Mouse (Mus musculus): ENCODE measurements around the gene Zfhx3.

The Zfhx3 gene

DNA sequence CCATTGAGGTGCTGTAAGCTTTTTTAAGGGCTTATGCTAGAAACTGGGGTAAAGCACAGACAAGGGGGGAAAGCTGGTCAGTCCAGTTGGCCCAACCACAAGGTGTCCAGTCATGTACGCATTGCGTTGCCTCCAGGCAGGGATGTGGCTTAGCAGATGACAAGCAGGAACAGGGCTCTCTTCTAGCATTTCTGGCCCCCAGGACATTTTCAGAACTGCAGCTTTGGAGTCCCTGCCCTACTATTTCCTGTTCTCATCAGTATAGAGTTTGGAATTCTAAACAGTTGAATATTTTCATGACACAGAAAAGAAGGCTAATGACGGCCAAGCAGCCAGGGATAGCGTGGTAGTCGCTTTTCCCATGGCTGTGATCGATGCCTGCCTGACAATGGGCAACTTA is 706.5 kb downstream of the Zfhx3 start:
- no peak for DNase-seq (ENCODE audit: low read depth, low spot score)

DNA sequence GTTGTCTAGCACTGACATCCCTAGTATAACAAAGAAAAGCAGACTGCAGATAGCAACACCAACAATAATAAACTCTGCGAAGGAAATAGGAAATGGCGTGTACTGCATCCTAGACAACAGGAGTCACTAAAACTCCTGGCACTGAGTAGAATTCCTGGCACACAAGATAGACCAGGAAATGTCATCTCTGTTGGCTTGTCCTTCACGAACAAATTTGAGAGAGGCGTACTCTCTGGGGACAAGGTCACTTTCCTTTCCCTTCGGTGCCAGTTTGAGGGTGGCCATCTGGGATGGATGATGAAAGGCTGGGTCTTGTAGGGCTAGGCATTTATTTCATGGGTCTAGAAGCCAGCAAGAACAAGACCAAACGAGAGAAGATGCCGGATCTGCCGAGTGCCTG is 708.4 kb downstream of the Zfhx3 start:
- DNase-seq (ENCODE audit: low read depth, low spot score): no peak

DNA sequence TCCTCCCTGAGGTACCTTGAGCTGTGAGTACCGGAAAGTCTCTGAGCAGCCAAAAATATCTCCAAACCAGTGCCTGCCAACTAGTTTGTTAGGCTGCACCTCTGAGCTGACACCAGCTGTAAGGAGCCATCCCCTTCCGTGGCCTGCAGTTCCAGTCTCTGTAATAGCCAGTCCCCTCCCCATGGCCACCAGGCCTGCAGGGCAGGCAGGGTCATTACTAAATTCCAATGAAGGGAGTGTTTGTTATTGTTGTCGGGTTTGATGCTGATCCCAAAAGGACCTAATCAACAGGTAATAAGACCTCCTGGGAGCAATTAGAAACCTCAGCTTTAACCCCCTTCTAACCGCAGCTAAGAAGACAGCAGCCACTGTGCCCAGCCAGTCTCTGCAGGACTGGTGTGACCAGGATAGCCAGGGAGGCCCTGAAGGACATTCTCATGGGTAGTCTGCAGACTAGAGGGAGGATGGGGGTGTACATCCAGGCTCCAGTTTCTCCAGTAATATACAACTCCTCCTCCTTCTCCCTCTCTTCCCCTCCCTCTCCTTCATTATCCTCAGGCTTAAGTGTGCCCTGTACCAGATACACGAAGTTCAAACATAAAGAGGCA is 719.1 kb downstream of the Zfhx3 start:
- no peak for DNase-seq (ENCODE audit: low read depth, low spot score)

DNA sequence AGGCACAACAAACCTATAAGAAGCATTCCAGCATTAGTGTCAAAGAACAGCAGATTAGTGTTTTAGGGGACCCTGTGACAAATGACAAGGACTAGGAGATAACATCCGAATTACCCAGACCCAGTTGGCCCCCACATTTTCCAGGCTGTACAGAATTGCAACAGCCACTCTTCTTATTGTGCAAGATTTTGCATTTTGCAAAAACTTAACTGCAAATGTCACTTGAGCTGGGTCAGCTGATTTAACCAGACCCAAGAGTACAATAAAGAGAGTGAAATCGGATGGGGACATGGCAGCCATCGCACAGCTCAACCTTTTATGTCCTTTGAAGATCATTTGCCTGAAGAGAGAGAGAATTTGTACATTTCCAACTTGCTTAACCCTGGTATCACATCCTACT is 720.3 kb downstream of the Zfhx3 start:
- no peak for DNase-seq (ENCODE audit: low read depth, low spot score)

DNA sequence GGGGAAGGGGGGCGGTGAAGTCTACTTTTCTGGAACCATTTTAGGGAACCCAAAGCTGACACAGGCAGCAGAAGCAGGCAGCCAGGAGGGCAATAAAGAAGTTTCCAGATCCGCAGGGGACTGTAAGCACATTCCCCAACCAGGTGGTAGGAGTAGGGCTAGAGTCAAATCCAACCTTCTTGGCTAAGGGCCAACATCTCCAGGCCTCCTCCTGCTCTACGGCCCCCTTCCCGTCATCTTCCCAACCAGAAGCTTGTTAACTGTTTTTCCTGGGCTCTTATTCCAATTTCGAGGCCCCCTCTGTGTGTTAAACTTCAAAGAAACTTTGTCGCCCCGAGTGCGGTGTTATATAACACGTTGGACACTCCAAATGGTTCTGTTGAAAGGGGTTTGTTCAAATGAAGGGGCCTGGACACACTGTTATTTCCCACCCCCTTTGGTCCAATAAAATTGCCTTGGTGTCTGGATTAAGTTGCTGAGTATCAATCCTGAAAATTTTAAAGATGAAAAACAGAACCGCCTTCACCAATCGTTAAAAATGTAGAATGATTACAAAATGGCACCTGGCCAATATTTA is 729.6 kb downstream of the Zfhx3 start:
- DNase-seq (ENCODE audit: low read depth, low spot score): no peak

DNA sequence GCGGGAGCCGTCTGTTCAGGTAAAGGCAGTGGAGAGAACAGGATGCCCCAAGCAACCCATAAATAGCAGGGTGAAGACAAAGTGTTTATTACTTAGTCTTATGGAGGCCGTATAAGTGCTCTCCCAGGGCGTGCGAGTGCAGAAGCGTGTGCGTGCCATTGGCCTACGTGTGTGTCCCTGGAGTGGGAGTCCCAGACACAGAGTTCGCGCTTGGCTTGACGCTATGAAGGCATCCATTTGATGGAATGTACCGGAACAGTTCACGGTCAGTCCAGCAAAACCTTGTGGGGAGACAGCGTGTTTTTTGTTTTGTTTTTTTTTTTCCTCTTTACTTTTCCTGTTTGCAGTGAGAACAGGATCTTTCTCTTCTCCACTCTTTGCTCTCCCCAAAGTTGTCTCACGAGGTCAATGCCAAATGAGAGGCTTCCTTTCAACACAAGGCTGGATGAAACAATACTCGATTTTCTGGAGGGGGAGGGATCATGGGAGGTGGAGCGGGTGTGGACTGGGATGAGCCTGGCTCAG is 732.6 kb downstream of the Zfhx3 start:
- no peak for DNase-seq (ENCODE audit: low read depth, low spot score)

DNA sequence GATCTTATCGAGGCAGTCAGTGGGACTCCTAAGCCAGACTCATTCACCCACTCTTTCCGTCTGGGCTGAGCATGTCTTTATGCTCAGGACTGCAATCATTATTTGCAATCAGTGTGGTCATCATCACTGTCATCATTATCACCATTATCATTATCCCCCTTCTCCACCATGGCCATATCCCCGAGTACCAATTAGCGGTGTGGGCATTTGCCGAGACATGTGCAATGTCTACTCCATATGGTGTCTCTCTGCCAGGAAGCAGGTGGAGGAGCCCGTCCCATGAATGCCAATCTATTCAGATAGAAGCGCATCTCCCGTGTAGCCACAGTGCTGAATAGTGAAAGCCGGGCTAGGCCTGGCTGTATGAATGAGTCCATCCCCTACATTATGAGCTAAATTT is 747.2 kb downstream of the Zfhx3 start:
- no peak for DNase-seq (ENCODE audit: low read depth, low spot score)

DNA sequence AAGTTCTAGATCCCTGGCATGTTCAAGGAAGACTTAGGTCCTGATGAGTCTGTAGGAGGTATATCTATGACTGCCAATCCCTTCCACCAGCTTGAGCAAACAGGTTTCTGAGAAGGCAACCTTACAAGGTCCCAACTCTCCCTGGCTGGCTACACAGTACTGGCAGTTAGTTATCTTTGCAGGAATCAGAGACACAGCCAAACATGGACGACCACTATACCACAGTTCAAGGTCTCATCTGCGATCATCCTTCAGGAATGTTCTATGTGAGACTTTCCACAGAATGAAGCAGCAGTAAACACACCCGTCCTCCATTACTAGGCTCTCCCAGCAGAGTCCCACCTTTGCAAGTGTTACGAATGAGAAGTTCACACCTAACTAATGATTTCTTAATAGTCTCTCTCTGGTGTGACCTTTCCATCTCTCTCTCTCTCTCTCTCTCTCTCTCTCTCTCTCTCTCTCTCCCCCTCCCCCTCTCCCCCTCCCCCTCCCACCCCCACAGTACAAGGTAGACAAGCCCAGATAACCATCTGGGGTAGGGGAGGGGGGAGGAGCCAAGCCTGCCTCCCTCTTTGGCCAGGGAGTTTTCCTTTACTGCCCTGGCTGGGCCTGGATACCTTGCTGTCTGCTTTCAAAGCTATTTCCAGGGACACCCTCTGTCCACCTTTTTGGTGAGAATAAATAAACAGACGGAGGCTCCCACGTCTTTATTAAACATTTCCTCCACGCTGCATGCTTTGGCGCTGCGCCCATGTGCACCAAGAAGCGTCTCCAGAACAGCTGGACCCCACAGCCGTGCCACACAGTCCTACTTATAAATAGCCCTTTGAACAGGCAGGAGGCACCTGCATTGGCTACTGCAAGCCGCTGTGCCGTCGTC is 748.4 kb downstream of the Zfhx3 start:
- no peak for DNase-seq (ENCODE audit: low read depth, low spot score)

DNA sequence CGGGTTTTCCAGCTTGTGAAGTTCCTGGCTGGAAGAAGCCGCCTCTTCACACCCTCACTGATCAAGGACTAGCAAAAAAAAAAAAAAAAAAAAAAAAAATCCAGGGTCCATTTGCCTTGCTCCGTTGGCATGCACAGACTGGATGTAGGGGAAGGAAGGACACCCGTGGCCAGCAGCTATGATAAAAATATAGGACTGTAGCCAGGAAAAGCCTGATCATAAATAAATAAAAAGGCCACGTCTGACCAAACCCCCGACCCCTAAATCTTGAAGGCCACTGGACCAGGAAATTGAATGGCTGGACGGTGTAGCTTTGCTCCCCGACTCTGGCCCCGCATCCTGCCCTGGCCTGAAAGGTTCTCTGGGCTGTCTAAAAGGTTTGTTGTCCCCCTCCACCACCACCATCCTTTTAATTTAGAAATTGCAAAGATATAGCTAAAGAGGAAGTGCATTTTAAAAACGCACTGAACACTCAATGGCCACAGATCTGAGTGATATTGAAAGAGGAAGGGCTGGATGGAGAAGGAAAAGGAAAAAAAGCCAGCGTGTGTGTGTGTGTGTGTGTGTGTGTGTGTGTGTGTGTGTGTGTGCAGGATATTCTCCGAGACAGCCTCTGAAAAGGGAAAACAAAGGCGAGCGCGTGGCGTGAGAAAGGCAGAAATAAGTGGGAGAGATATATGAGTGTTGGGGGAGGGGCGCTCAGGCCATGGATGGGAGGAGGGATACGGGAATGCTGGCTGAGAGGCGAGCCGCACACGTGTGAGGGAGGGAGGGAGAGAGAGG is 749.2 kb downstream of the Zfhx3 start:
- no peak for DNase-seq (ENCODE audit: low read depth, low spot score)

DNA sequence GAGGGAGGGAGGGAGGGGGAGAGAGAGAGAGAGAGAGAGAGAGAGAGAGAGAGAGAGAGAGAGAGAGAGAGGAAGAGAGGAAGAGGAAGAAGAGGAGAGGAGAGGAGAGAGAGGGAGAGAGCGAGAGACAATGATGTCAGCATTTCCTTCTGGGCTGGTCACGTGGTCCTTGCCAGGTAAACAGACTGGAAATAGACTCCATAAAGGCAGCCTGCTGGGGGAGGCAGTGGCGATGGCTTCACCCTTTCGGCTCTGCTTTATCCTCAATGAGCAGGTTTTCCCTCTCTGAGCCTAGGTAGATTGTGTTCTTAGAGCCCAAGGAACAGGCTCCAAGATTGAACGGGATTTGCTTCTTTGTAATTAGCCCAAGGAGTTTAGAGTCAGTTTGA is 749.8 kb downstream of the Zfhx3 start:
- DNase-seq (ENCODE audit: low read depth, low spot score): no peak

DNA sequence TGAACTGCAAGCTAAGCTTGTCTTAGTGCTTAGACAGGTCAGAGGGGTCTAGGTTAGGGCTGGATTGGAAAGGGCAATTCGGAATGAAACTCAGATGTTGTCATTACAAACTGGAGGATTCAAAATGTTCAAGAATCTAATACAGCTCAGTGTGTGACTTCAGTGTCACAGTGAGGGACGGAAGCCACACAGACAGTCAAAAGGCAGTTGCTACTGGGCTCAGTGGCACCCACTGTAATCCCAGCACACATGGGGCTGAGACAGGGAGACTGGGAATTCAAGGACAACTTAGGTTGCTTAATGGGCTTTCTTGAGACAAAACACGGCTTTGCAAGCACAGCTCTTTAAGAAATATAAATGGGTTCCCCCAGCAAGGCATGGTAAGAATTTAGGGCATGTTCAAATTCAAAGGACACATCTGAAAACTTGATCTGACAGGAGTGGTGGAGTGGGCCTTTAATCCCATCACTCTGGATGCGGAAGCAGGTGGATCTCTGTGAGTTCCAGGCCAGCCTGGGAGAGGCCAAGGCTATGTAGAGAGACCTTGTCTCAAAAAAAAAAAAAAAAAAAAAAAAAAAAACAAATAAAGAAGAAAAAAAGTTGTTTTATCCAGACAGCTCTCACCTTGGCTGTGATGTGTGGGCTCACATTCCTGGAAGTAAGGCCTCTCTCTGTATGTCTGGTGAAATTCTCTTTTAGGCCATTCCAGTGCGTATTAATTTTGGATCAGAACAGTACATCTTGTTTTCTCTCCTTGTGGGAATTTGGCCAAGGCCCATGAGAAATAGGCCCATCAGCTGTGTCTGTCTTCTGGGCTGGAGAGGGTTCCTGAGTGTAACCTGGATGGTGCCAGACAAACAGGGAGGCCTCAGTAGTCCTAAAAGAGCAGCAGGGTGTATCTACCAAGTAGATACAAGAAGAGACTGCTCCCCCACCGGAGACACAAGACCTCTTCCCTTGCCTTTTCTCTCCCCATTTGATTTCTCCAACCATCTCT is 750.5 kb downstream of the Zfhx3 start:
- no peak for DNase-seq (ENCODE audit: low read depth, low spot score)

DNA sequence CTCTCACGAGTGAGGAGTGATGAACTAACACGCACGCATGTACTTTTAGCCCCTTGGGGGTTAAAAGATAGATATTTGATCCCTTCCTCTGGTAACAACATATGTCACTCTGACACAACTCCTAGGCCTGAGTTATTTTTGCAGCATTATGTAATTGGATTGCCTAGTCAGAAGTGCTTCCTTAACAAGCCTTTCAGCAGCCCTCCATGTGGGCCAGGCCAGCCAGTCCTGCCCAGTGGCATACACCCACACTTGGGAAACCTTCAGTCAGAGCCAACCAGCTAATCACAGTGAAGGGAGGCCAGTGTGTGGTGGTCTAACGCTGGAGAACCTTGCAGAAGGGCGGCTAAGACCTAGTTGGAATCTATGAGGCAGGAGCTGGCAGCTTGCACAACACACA is 751.4 kb downstream of the Zfhx3 start:
- DNase-seq (ENCODE audit: low read depth, low spot score): no peak

DNA sequence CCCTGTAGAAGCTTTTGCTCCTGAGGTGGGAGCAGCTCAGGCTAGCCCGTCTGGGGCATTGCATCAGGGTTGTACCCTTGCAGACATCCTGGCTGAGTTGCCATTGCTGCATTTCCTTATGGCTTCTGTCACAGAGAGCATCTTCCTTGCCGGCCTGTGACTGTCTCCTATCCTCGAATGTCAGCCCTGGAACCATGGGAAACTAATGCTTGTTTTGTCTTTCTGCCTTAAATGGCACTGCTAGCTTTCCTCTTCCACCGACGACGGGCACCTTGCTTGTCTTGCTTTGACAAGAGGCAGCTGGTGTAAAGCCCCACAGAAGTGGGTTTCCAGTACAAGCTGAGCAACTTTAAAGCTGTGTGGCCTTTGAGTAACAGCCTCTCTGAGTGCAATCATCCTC is 752.1 kb downstream of the Zfhx3 start:
- DNase-seq (ENCODE audit: low read depth, low spot score): no peak

DNA sequence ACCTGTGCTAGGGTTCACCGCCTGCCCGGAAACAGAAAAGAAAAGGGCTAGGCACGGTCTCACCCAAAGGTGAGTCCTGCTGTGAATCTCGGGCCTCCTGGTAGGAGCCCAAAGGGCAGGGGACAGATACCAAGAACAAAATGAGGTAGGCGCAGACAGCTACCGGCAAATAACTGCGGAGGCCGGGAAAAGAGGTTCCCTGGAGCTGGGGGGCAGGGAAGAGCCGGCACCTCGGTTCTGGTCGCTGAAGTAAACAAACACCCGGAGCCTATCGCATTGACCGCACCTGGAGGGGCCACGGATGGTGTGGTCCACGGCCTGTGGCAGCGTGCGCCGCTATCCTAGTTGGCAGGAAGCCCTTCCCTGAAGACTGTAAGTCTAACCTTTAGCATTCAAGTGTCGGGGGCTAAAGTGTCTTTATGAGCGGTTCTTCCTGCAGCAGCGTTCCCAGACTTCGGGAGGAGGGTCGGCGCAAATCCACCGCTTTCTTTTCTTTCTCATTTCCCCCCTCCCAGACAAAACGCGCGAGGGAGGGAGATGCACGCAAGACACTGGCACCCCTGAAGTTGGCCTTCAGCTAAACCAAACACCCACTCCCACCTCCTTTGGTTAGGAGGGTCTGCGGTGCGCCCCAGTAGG is 752.9 kb downstream of the Zfhx3 start:
- DNase-seq (ENCODE audit: low read depth, low spot score): no peak

DNA sequence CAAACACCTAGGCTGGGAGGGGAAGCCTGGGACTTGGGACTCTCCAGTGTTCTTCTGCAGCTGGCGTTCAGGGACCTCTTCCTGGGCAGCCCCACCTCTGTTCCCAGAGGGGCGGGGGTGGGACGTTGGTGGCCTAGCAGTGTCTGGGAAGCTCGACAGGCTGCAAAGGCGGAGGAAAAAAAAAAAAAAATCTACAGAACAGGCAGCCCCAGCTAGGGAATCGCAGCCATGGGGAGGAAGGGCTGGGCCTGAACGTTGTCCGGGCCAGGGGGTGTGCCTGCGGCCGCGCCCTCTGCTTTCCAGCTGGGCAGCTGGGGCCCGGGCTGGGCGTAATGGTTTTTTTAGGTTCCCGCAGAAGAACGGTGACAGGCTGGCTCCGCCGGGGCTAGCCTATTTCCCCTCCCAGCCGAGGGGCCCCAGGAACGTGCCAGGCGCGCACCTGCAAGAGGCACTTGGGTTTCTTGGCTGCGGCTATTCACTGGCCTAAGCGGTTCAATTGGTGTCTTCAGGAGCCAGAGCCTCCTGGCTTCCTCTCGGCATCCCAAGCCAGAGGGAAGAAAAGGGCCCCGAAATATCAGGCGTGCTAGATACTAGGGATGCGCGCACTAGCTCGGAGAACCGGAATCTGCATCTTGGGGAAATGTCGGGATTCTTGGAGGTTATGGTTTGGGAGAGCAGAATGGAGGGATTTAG is 753.6 kb downstream of the Zfhx3 start:
- peak; percentile 10 for DNase-seq (ENCODE audit: low read depth, low spot score)

DNA sequence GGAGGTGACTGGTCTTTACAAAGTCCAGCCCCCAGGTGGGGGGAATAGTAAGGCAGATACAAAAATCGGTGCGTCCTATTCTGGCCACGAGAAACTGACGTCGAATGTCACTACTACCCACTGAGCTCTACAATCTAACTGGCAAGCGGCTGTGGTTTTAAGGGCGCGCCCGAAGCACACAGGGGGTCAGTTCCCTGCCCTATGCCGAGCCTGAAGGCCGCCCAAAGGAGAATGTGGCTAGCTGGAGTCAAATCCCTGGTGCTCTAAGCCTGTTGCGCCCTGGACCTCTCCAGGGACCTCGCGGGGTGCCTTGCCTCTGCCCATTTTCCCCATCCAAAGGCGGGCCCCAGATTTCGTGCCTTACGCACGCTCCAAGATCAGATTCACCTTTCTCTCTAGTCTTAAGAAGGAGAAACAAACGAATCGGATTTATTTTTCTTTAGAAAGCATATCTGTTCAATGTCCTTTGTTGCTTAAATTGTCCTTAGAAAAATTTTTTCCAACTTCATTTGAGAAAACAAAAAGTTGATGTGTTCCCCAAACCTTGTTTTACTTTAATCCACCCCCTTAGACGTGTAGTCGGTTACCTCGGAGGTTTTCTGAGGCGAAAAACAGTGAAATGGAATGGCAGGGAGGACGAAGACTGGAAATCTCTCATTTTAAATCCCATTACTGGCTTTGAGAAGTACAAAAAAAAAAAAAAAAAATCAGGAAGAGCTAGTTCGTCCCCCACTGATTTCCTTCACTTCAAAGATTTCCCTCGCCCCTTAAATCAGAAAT is 754.4 kb downstream of the Zfhx3 start:
- no peak for DNase-seq (ENCODE audit: low read depth, low spot score)

DNA sequence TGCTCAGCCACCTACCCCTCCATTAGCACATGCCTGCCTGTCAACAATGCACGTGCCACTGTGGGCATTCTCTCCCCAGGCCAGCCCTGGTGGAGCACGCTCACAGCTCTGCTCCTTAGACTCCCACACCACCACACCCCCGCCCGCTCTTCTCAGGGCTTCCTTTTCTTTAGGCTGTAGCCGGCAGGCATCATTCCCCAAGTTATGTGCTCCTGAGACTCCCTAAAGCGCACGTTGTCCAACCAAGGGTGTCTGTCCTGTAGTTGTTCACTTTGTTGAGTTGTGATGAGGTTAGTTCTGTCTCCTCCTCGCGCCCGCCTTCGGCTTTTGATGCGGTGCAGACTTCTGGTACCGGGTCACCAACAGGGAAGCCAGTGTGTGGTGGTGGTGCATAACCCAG is 755.1 kb downstream of the Zfhx3 start:
- DNase-seq (ENCODE audit: low read depth, low spot score): no peak

DNA sequence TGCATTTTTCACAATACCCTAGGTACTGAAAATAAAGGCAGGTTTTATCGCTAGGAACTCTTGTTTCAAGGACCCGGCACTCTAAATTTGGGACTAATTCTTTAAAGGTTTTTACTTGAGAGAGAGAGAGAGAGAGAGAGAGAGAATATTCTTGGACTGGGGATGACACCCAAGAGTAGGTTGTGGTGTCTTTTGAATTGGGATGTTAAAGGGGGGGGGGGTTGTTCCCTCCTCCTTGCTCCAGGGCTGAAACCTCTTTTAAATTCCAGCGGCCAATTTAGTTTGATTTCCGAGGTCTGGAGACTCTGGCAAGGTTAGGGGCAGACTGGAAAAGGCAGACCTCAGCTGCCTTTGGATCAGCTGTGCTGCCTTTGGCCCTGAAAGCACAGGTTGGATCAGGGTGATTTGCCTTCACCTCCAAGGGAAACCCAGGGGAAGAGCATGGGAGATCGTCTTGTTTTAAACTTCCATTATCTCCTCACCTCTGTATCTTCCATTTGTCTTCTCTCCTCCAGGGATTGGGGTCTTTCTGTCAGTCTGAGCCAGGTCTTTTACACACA is 755.7 kb downstream of the Zfhx3 start:
- DNase-seq (ENCODE audit: low read depth, low spot score): no peak

DNA sequence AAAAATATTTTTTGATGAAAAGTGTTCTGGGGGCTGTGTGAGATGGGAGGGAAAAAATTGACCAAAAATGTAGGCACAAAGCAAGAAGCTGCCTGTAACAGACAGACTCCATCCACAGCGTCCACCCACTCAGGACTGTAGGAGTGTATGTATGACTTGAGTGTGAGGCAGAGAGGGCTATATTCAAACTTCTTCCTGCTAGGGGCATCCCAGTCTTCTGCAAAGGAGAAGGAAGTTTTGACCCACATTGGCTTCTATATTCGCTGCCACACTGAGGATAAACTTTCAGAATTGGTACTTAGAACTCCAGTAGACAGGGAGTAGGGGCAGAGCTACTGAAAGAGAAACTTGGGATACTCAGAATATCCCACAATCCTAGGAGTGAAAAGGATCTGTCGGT is 756.6 kb downstream of the Zfhx3 start:
- DNase-seq (ENCODE audit: low read depth, low spot score): no peak

Measured in CD4-positive helper T cell, adult 2 months (primary cell).